Mouse (Mus musculus): ENCODE data around the gene Tmem80. TPM values are rescaled to one million over a fixed set of nuclear protein-coding genes. Genes with fewer than 3 reads are reported as not detected.
A peak's percentile ranks its signal among the peaks of the same experiment; 100 is the strongest.

Gene Tmem80
- polyA plus RNA-seq, 1 experiment from 2014 or later = 40.2 TPM

DNA sequence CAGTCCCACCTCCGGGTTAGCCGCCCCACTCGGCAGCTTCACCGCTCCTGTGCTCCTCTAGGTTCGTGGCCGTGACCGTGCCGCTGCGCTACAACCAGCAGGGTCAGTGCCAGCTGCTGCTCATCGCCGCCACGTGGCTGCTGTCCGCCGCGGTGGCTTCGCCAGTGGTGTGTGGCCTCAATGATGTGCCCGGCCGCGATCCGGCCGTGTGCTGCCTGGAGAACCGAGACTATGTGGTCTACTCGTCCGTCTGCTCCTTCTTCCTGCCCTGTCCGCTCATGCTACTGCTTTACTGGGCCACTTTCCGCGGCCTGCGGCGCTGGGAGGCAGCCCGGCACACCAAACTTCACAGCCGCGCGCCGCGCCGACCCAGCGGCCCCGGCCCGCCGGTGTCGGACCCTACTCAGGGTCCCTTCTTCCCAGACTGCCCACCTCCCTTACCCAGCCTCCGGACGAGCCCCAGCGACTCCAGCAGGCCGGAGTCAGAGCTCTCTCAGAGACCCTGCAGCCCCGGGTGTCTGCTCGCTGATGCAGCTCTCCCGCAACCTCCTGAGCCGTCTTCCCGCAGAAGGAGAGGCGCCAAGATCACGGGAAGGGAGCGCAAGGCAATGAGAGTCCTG, 33.6 kb upstream of the Tmem80 start:
- Histone ChIP-seq H3K4me3 (ENCODE audit: low read depth, low read length) (peak overlapping the region; percentile 28), H3K9ac (replicated peaks; ENCODE audit: low read depth, low read length) (peak overlapping the region; percentile 51; the same call in 1 of the 2 replicates), H3K4me2 (ENCODE audit: low read depth, low read length) (peak overlapping the region; percentile 53), H3K4me1 (ENCODE audit: control insufficient read depth, insufficient read depth, low read length) (peaks cover 8% of the 10 kb centered on the region; the same call in 1 of the 2 replicates), H3K27ac (ENCODE audit: low read depth, low read length) (no peak overlapping the region), H3K9me3 (ENCODE audit: control insufficient read depth, low read length) (no peaks in the 10 kb centered on the region), H3K27me3 (ENCODE audit: control insufficient read depth, insufficient read depth, low read length) (peaks cover 34% of the 10 kb centered on the region), H3K36me3 (ENCODE audit: control insufficient read depth, insufficient read depth, low read length) (0 out of 2 replicates have a peak, but pooled peaks cover 3% of the 10 kb centered on the region)
- WGBS = under 1% methylated on average over 51 of the region's 53 CpGs
- ATAC-seq (ENCODE audit: low read depth) = no peak

DNA sequence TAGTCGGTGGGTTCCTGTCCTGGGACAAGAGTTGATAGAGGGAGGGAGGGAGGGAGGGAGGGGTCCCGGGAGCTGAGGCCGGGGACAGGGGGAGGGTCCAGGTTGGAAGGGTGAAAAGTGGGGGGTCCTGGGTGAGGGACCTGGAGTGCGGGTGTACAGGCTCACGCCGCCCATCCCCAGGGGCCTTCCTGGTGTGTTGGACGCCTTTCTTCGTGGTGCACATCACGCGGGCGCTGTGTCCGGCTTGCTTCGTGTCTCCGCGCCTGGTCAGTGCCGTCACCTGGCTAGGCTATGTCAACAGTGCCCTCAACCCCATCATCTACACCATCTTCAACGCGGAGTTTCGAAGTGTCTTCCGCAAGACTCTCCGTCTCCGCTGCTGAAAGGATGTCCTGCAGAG, 33.1 kb upstream of the Tmem80 start:
- peak overlapping the region; percentile 53 for H3K4me2 ChIP-seq (ENCODE audit: low read depth, low read length)
- H3K27me3 ChIP-seq (ENCODE audit: control insufficient read depth, insufficient read depth, low read length) = peaks cover 34% of the 10 kb centered on the region
- H3K9ac ChIP-seq (replicated peaks; ENCODE audit: low read depth, low read length) = no peak overlapping the region
- H3K4me1 ChIP-seq (ENCODE audit: control insufficient read depth, insufficient read depth, low read length) = peaks cover 8% of the 10 kb centered on the region; the same call in 1 of the 2 replicates
- ATAC-seq (ENCODE audit: low read depth) = no peak
- no peak overlapping the region for H3K4me3 ChIP-seq (ENCODE audit: low read depth, low read length)
- WGBS = 5% methylated on average over 22 of the region's 22 CpGs
- 0 out of 2 replicates have a peak, but pooled peaks cover 7% of the 10 kb centered on the region for H3K36me3 ChIP-seq (ENCODE audit: control insufficient read depth, insufficient read depth, low read length)
- H3K9me3 ChIP-seq (ENCODE audit: control insufficient read depth, low read length) = no peaks in the 10 kb centered on the region
- no peak overlapping the region for H3K27ac ChIP-seq (ENCODE audit: low read depth, low read length)

DNA sequence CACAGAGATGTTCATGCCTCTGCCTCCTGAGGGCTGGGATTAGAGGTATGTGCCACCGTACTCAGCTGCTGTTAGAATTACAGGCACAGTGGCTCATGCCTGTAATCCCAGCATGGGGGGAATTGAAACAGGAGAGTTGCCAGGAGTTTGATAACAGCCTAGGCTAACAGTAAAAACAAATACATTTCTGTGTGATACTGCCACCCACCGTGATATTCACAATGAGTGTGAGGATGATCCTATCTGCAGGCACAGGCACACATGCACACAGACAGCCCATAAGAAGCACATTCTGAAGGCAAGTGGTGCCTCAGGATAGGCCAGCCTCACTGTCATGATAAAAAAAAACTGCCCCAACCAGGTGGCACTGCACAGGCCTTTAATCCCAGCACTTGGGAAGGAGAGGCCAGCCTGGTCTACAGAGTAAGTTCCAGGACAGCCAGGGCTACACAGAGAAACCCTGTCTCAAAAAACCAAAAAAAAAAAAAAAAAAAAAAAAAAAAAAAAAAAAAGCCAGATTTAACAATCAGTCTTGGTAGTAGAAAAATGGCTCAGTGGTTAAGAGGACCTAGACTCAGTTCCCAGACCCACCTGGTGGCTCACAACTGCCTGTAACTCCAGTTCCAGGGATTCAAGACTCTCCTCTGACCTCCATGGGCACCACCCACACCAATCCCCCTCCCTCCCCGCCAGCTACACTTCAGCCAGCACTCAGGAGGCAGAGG, 29.5 kb upstream of the Tmem80 start:
- Histone ChIP-seq H3K36me3 (ENCODE audit: control insufficient read depth, insufficient read depth, low read length) (peaks cover 35% of the 10 kb centered on the region), H3K4me1 (ENCODE audit: control insufficient read depth, insufficient read depth, low read length) (peaks cover 8% of the 10 kb centered on the region; the same call in 1 of the 2 replicates), H3K4me3 (ENCODE audit: low read depth, low read length) (no peak overlapping the region), H3K4me2 (ENCODE audit: low read depth, low read length) (no peak overlapping the region), H3K27ac (ENCODE audit: low read depth, low read length) (no peak overlapping the region), H3K9ac (replicated peaks; ENCODE audit: low read depth, low read length) (no peak overlapping the region), H3K27me3 (ENCODE audit: control insufficient read depth, insufficient read depth, low read length) (peaks cover 27% of the 10 kb centered on the region), H3K9me3 (ENCODE audit: control insufficient read depth, low read length) (no peaks in the 10 kb centered on the region)
- 80% methylated on average over 3 of the region's 3 CpGs for WGBS
- no peak for ATAC-seq (ENCODE audit: low read depth)

DNA sequence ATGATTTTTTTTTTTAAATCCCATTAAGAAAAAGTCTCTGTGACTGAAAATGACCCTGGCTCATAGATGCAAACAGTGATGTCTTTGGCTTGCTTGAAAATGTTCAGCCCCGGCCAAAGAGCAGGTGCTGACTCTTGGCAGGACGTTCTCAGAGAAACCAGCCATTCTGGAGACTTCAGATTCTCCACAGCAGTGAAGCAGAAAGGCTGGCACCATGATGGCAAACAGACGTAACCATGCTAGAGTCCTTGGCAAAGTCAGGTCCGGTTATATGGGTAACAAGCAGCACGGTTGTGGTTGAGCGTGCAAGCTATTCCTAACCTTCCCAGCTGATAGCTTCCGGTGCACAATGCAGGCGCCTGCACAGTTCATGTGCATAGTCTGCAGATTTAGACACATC, 28.4 kb upstream of the Tmem80 start:
- Histone ChIP-seq H3K4me2 (ENCODE audit: low read depth, low read length) (no peak overlapping the region), H3K4me1 (ENCODE audit: control insufficient read depth, insufficient read depth, low read length) (peaks cover 3% of the 10 kb centered on the region; the same call in 1 of the 2 replicates), H3K9ac (replicated peaks; ENCODE audit: low read depth, low read length) (no peak overlapping the region), H3K36me3 (ENCODE audit: control insufficient read depth, insufficient read depth, low read length) (peaks cover 36% of the 10 kb centered on the region), H3K27ac (ENCODE audit: low read depth, low read length) (no peak overlapping the region), H3K27me3 (ENCODE audit: control insufficient read depth, insufficient read depth, low read length) (peaks cover 17% of the 10 kb centered on the region), H3K9me3 (ENCODE audit: control insufficient read depth, low read length) (no peaks in the 10 kb centered on the region), H3K4me3 (ENCODE audit: low read depth, low read length) (no peak overlapping the region)
- no peak for ATAC-seq (ENCODE audit: low read depth)
- 97% methylated on average over 8 of the region's 8 CpGs for WGBS

DNA sequence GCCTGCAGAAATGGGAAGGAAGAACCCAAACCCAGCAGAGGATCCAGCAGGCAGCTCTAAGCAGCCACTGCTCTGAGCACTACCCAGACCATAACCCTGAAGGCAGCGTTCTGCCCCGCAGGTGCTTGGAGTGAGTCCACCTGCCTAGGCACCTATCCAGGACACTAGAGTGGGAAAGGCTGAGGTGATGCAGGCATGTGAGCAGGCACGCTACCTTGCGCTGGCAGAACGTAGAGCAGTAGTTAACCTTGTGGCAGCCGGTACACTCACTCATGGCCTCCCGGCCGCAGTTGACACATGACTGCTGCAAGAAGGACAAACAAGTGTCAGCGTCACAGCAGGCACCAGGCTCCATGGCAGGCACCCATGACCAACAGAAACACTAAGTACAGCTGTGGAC, 26.2 kb upstream of the Tmem80 start:
- WGBS = 96% methylated on average over 9 of the region's 9 CpGs
- Histone ChIP-seq H3K27me3 (ENCODE audit: control insufficient read depth, insufficient read depth, low read length) (no peaks in the 10 kb centered on the region), H3K9ac (replicated peaks; ENCODE audit: low read depth, low read length) (no peak overlapping the region), H3K36me3 (ENCODE audit: control insufficient read depth, insufficient read depth, low read length) (peaks cover 55% of the 10 kb centered on the region), H3K27ac (ENCODE audit: low read depth, low read length) (no peak overlapping the region), H3K4me2 (ENCODE audit: low read depth, low read length) (no peak overlapping the region), H3K9me3 (ENCODE audit: control insufficient read depth, low read length) (no peaks in the 10 kb centered on the region), H3K4me3 (ENCODE audit: low read depth, low read length) (no peak overlapping the region), H3K4me1 (ENCODE audit: control insufficient read depth, insufficient read depth, low read length) (no peaks in the 10 kb centered on the region)
- no peak for ATAC-seq (ENCODE audit: low read depth)

DNA sequence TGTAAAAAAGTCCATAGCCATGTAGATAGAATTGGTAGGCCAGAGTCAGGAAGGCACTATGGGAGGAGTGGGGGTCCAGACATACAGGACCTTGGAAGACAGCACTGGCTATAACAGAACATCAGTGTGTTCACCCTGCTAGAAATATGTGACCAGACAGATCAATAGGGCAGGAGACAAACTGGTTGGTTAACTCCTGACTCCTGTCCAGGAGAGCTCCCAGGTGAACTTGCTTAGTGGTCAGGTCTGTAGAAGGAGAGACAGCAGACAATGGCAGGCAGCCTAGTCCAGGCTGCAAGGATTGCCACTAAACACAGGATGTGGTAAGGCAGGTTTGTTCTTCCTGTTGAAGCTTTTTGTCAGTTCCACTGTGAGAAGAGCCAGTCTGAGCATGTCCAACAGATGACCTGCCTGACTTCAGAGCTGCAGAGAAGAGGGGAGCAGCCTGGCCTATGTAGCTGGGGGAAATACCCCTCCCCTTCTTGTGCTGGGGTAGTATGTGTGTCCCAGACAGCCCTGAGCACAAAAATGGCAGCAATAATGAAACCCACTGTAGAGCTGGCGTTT, 24.8 kb upstream of the Tmem80 start:
- no peak overlapping the region for H3K4me3 ChIP-seq (ENCODE audit: low read depth, low read length)
- 76% methylated on average over 1 of the region's 1 CpGs for WGBS
- no peak for ATAC-seq (ENCODE audit: low read depth)

DNA sequence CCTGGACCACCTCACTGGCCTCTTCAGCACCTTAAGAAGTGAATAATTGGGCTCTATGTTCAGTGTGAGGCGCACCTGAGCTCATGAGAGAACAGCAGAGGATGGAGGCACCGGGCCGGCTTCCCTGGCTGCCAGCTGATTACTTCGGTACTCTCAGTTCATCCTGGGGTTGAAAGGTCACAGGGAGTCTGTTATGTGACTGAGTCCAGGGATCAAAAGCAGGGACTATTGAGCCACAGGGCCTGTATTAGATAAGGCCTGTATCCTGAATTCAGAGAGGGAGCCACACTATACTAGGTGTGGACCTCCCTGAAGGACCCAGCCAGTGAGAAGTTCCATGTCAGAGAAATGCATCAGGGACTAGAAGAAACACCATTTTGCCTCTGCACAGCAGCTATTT, 23.0 kb upstream of the Tmem80 start:
- no peak overlapping the region for H3K4me2 ChIP-seq (ENCODE audit: low read depth, low read length)
- no peak overlapping the region for H3K27ac ChIP-seq (ENCODE audit: low read depth, low read length)
- no peaks in the 10 kb centered on the region for H3K4me1 ChIP-seq (ENCODE audit: control insufficient read depth, insufficient read depth, low read length)
- WGBS = 94% methylated on average over 4 of the region's 4 CpGs
- no peak overlapping the region for H3K4me3 ChIP-seq (ENCODE audit: low read depth, low read length)
- no peaks in the 10 kb centered on the region for H3K27me3 ChIP-seq (ENCODE audit: control insufficient read depth, insufficient read depth, low read length)
- H3K9ac ChIP-seq (replicated peaks; ENCODE audit: low read depth, low read length) = no peak overlapping the region
- H3K36me3 ChIP-seq (ENCODE audit: control insufficient read depth, insufficient read depth, low read length) = peaks cover 71% of the 10 kb centered on the region
- no peak for ATAC-seq (ENCODE audit: low read depth)
- no peaks in the 10 kb centered on the region for H3K9me3 ChIP-seq (ENCODE audit: control insufficient read depth, low read length)

More for the DNA sequence above, 24.8 kb upstream of the Tmem80 start:
- H3K9me3 ChIP-seq (ENCODE audit: control insufficient read depth, low read length) = no peaks in the 10 kb centered on the region
- H3K27me3 ChIP-seq (ENCODE audit: control insufficient read depth, insufficient read depth, low read length) = no peaks in the 10 kb centered on the region
- H3K4me1 ChIP-seq (ENCODE audit: control insufficient read depth, insufficient read depth, low read length) = no peaks in the 10 kb centered on the region
- no peak overlapping the region for H3K27ac ChIP-seq (ENCODE audit: low read depth, low read length)
- H3K9ac ChIP-seq (replicated peaks; ENCODE audit: low read depth, low read length) = no peak overlapping the region
- peaks cover 66% of the 10 kb centered on the region for H3K36me3 ChIP-seq (ENCODE audit: control insufficient read depth, insufficient read depth, low read length)
- H3K4me2 ChIP-seq (ENCODE audit: low read depth, low read length) = no peak overlapping the region

DNA sequence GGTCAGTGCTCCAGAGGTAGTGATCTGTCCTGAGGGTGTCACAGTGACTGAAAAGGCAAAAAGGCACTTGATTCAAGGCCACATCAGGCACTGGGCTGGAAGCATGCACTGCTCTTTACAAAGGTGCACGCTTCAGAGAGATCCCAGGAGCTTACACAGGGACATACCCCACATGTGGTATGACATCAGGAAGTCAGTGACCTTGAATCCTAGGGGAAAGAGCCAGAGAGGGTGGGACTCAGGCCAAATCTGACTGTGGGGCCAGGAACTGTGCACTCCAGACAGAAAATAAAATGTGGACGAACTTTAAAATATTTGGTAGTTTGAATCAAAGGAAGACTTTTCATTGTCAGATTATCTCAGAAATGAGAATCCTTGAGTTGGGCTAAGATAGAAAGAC, 13.1 kb upstream of the Tmem80 start:
- Histone ChIP-seq H3K9me3 (ENCODE audit: control insufficient read depth, low read length) (no peaks in the 10 kb centered on the region), H3K4me3 (ENCODE audit: low read depth, low read length) (no peak overlapping the region), H3K4me2 (ENCODE audit: low read depth, low read length) (no peak overlapping the region), H3K4me1 (ENCODE audit: control insufficient read depth, insufficient read depth, low read length) (no peaks in the 10 kb centered on the region), H3K9ac (replicated peaks; ENCODE audit: low read depth, low read length) (no peak overlapping the region), H3K27ac (ENCODE audit: low read depth, low read length) (no peak overlapping the region), H3K27me3 (ENCODE audit: control insufficient read depth, insufficient read depth, low read length) (no peaks in the 10 kb centered on the region), H3K36me3 (ENCODE audit: control insufficient read depth, insufficient read depth, low read length) (peaks cover 81% of the 10 kb centered on the region)
- no peak for ATAC-seq (ENCODE audit: low read depth)
- 94% methylated on average over 2 of the region's 2 CpGs for WGBS

DNA sequence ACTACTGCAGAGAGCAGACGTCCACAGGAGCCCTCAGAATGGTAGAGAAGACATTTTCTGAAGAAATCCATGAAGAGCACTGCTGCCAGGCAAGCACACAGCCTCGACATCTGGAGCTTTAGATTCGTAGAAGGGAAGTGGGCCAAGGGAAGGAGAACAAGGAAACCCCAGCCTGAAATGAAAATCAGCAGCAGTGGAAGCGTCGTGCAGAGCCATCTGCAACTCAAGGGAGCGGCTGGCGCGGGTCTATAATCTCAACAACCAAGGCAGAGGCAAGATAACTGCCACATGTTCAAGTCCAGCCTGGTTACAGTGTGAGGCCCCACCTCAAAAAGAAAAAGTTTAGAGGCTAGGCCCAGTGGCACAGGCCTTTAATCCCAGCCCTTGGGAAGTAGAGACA, 12.5 kb upstream of the Tmem80 start:
- peaks cover 77% of the 10 kb centered on the region for H3K36me3 ChIP-seq (ENCODE audit: control insufficient read depth, insufficient read depth, low read length)
- no peak overlapping the region for H3K9ac ChIP-seq (replicated peaks; ENCODE audit: low read depth, low read length)
- WGBS = 94% methylated on average over 8 of the region's 8 CpGs
- no peaks in the 10 kb centered on the region for H3K9me3 ChIP-seq (ENCODE audit: control insufficient read depth, low read length)
- H3K27ac ChIP-seq (ENCODE audit: low read depth, low read length) = no peak overlapping the region
- no peak overlapping the region for H3K4me3 ChIP-seq (ENCODE audit: low read depth, low read length)
- no peak for ATAC-seq (ENCODE audit: low read depth)
- H3K27me3 ChIP-seq (ENCODE audit: control insufficient read depth, insufficient read depth, low read length) = no peaks in the 10 kb centered on the region
- no peaks in the 10 kb centered on the region for H3K4me1 ChIP-seq (ENCODE audit: control insufficient read depth, insufficient read depth, low read length)
- no peak overlapping the region for H3K4me2 ChIP-seq (ENCODE audit: low read depth, low read length)

Data from neural tube, embryonic 14.5 days (tissue).